Mouse (Mus musculus) kidney, postnatal 10 days (tissue): Measurements from ENCODE around the gene Tspan31.

ENCODE experiments used
- DNase-seq: peaks from one replicate; pipeline ENCODE4 v3.0.0; 2021; ENCODE audit warnings: mixed read lengths

The Tspan31 gene

GRCm38 (mm10) chr10:127041774-127042338 is 28.2 kb downstream of the Tspan31 start:
- peak; percentile 94 for DNase-seq

GRCm38 (mm10) chr10:127041274-127041766 is 28.7 kb downstream of the Tspan31 start, which contains the start of the genes Mettl1 and Eef1akmt3:
TSS of gene Mettl1 (plus strand) at chr10:127041414.
TSS of gene Eef1akmt3 (minus strand) at chr10:127041513.
- peak; percentile 64 for DNase-seq

- DNase-seq = peak; percentile 45
Measured at GRCm38 (mm10) chr10:127040569-127041214, 29.4 kb downstream of the Tspan31 start.

GRCm38 (mm10) chr10:127037641-127038040 is 32.4 kb downstream of the Tspan31 start:
- DNase-seq = no peak

GRCm38 (mm10) chr10:127036273-127036672 is 33.8 kb downstream of the Tspan31 start:
- DNase-seq = peak; percentile 65

- DNase-seq = peak; percentile 54
Measured at GRCm38 (mm10) chr10:127033301-127033741, 36.7 kb downstream of the Tspan31 start.

GRCm38 (mm10) chr10:127030336-127031296 is 39.4 kb downstream of the Tspan31 start, which contains the start of gene Tsfm:
TSS of gene Tsfm (minus strand) at chr10:127030840.
- DNase-seq = peak; percentile 97

GRCm38 (mm10) chr10:127018422-127018821 is 51.6 kb downstream of the Tspan31 start:
- no peak for DNase-seq
